ENCODE assay signal across 16 mouse cellular contexts in the genomic region with DNA sequence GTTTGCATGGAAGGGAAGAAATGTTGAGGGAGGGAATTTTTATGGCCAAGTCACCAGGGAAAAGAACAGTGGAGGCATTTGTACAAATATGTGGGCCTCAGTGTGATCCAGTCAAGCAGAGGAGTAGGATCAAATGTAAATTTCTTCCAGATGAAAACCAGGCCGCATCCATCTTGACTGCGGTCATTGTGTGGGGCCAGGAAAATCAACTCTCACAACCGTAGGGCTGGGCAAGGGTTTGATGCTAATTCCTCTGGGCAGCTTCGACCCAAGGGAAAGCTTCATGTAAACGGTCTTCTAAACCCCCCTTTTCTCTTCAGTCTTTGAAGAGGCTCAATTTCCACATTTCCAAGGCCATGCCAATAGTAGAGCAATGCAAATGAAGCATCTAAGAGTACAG.
"Had no signal": no experiment of that assay in that cellular context is flagged by ENCODE, and none has a peak within 500 bp of the region (broad histone marks: within the 10 kb centered on the region; RNA-seq: fewer than 3 reads in every experiment).

No protein-coding gene starts in this region.

- H3K4me1 ChIP-seq: limb, embryonic 15.5 days; liver, embryonic 12.5 days; midbrain, embryonic 12.5 days had no signal

- H3K4me2 ChIP-seq: limb, embryonic 15.5 days; liver, embryonic 12.5 days; lung, embryonic 14.5 days; midbrain, embryonic 12.5 days had no signal

- H3K27ac ChIP-seq: kidney, postnatal 0 days; limb, embryonic 15.5 days; liver, embryonic 12.5 days; midbrain, embryonic 12.5 days had no signal

- H3K9me3 ChIP-seq: limb, embryonic 15.5 days; liver, embryonic 12.5 days; midbrain, embryonic 12.5 days had no signal

- ATAC-seq: liver, embryonic 12.5 days; midbrain, embryonic 16.5 days had no signal

- H3K9ac ChIP-seq: limb, embryonic 15.5 days; liver, embryonic 12.5 days; lung, embryonic 14.5 days; midbrain, embryonic 12.5 days had no signal

- H3K36me3 ChIP-seq: limb, embryonic 15.5 days; liver, embryonic 12.5 days; midbrain, embryonic 12.5 days had no signal

- H3K4me3 ChIP-seq: limb, embryonic 15.5 days; liver, embryonic 12.5 days; midbrain, embryonic 12.5 days had no signal

- H3K27me3 ChIP-seq: limb, embryonic 15.5 days; liver, embryonic 12.5 days; midbrain, embryonic 12.5 days had no signal

- DNase-seq: kidney, adult 9 months; kidney, postnatal 36 days; layer of hippocampus, adult 9-11 months; layer of hippocampus, postnatal 36 days; left cerebral cortex, postnatal 4 days; lung, embryonic 14.5 days; lung, postnatal 10 days; right cerebral cortex, postnatal 4 days; spleen, adult 18-20 months; thymus, adult 18-20 months; thymus, postnatal 14 days had no signal
